Mouse (Mus musculus) stomach, adult 2 months (tissue): ENCODE data around the gene Gm10912. TPM values are rescaled to one million over a fixed set of nuclear protein-coding genes. Genes with fewer than 3 reads are reported as not detected.

ENCODE experiments used
- polyA plus RNA-seq: library from polyadenylated mRNA; depleted of rRNA; stranded (reverse); fragments of >200 nt; gene quantifications from 2 replicates; pipeline ENCODE4 v1.2.3, GENCODE M21; 2012; rRNA removed

The Gm10912 gene
- polyA plus RNA-seq, result 0.06 and 0.29 TPM in 2 replicates

DNA sequence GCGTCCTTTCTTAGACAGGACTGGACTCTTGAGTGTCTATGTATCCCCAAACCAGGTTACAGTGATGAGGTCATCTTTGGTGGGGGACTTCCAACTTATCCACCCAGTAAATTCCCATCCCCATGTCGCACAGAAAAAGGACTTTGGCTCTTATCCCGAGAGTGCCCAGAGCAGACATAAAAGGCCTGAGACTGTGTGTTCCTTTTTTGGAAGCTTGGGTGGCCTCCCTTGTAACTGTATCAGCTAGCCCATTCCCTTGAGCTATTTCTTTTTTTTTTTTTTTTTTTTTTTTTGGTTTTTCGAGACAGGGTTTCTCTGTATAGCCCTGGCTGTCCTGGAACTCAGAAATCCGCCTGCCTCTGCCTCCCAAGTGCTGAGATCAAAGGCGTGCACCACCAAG, at the start of gene Gm10912:
Gene Gm10912 (plus strand): TSS at position 301 of the 400 bp plus-strand sequence.

DNA sequence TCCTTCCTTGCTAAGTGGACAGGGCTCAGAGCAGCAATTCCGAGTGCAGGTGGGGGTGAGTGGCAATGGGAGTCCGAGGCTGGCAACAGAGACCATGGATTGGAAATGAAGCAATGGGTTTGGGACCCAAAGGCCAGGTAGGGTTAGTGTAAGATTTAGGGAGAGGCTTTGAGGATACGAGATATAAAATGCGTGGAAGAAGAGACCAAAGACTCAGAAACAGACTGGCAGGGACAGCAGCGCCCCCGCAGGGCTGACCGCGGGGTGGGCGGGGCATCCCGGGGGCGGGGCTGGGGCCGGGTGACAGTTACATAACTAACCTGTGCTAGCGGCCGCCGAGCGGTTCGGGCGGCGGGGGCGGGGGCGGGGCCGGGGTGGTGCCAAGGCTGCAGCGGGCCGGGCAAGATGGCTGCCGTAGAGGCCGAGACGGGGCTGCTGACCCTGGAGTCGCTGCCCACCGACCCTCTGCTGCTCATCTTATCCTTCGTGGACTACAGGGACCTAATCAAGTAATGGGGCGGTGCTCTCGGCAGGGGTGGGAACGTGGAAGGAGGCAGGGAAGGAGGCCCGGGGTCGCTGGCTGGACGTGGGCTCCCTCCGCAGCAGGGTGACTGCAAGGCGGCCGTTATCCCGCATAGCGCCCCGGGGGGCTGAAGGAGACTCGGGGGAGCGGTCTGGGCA, 38.0 kb upstream of the Gm10912 start, which contains the start of gene Fbxo3:
Gene Fbxo3 (plus strand): TSS at position 264 of the 681 bp plus-strand sequence.

DNA sequence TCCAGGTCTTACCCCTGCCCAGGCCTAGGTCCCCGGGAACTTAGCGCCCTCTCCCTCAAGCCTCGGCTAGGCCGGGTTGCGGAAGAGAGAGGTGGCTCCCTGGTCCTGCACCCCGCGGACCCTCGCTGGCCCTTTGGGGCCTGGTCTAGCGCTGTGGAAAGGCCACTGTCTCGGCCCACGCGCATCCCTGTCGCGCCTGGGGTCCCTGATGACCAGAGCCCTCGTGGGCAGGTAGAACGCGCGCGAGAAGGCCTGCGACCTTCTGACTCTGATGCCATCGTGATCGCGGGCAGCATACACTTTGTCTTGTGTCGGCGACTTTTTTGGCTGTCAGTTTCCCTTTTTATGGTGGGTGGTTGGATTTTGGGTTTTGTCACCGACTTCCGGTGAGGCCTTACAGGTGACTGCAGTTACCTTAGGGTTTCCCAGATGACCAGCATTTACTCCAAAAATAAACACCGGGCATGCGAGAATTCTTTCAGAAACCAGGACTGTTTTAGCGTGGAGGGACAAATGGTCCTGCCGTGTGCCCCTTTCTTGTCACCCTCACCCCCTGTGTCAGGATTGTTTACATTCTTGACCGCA, 37.4 kb upstream of the Gm10912 start, which contains the start of gene 4931422A03Rik:
Gene 4931422A03Rik (minus strand): TSS at position 223 of the 585 bp plus-strand sequence.

GRCm38 (mm10) chr2:104068450-104068849, 2.8 kb downstream of the Gm10912 start, which contains the start of gene Gm10799:
Gene Gm10799, minus strand, starts transcription at chr2:104068550.

GRCm38 (mm10) chr2:104069704-104070185, 4.1 kb downstream of the Gm10912 start, which contains the start of gene Cd59b:
Gene Cd59b, plus strand, starts transcription at chr2:104069849.

GRCm38 (mm10) chr2:104095741-104096213, 30.2 kb downstream of the Gm10912 start, which contains the start of gene Cd59a:
Gene Cd59a, plus strand, starts transcription at chr2:104095801.

Other genes starting within 250 kb of the Gm10912 start
- 4.5 and 6.7 TPM in 2 replicates for gene Lmo2, start 107.8 kb upstream of the Gm10912 start, polyA plus RNA-seq
- gene Fbxo3, start 38.1 kb upstream of the Gm10912 start, polyA plus RNA-seq, result 2.4 and 4.1 TPM in 2 replicates
- gene 4931422A03Rik, start 37.5 kb upstream of the Gm10912 start, polyA plus RNA-seq, result not detected in 2 replicates
- gene Gm10799, start 2.7 kb downstream of the Gm10912 start, polyA plus RNA-seq, result not detected in 2 replicates
- gene Cd59b, start 4.0 kb downstream of the Gm10912 start, polyA plus RNA-seq, result 1.9 and 5.2 TPM in 2 replicates
- 4.4 and 4.8 TPM in 2 replicates for gene Cd59a, start 30.0 kb downstream of the Gm10912 start, polyA plus RNA-seq
- gene A930018P22Rik, start 56.9 kb downstream of the Gm10912 start, polyA plus RNA-seq, result 0.15 TPM in 2 replicates